Mouse (Mus musculus) adrenal gland (tissue): ENCODE measurements around the gene Zfp661.

Source experiments
- intact Hi-C: fragments of 180-260 bp; cut with DNase I; formaldehyde crosslinking; loops from one replicate; pipeline ENCODE4 v1.15.1; 2025

The Zfp661 gene

DNA sequence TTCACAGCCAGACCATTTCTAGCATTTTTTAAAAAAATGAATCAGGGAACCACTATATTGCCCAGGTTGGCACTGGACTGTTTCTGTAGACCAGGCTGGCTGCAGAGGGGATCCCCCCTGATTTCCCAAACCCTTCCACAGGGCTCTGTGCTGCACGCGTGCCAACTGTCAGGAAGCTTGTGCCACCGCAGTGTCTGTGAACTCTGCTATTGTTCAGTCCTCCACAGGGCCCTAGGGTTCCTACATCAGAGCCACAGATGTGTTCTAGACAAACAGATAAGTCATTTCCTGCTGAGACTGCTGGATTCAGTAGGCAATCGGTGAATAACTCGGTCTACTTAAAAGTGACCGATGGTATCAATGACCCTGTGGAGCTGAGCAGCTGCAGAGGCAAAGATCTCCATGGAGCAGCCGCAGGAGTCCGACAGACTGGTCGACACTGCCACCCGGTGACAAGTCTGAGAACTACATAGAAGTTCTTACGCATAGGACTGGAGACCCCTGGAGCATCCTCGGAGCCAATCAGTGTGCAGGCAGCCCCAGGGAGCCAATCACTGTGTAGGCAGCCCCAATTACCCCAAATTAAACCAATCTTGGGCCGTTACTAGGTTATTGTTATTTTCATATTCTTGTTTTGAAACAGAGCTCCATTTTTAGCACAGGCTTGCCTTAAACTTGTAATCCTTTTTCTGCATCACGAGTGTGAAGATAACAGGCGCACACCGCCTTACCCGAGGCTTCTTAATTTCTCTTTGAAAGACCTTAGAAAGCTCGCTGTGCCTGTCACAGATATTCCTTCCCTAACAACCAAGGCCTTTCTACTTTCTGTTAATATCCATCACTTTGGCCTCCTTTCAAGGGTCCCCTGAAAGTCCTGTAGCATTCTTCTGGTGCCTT lies 27.6 kb downstream of the Zfp661 start:
- intact Hi-C loops: loop anchor here (1.0 to 10.0 kb wide), 3 partner anchors 52 to 195 kb away; partner anchors contain the start of gene Adra2b

DNA sequence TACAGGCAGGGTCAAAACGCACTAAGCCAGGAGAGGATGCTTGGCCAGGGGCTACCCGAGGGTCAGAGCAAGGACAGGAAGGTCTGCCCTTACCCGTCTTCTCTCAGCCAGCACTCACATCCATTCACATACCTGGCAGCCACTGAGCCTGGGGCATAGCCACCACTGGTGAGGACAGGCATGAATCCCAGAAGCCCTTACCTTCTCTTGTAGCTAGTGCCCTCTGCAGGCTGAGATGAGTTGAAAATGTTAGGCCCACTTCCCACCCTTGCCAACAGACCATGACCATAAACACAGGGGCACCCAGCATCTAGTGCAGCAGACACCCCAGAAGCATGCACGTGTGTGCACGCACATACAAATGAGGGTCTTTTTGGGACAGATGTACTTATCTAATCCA lies 35.8 kb downstream of the Zfp661 start:
- intact Hi-C loops: loop anchor here (10.0 kb wide), 1 partner anchor 186 kb away; the partner anchor contains the start of gene Adra2b

DNA sequence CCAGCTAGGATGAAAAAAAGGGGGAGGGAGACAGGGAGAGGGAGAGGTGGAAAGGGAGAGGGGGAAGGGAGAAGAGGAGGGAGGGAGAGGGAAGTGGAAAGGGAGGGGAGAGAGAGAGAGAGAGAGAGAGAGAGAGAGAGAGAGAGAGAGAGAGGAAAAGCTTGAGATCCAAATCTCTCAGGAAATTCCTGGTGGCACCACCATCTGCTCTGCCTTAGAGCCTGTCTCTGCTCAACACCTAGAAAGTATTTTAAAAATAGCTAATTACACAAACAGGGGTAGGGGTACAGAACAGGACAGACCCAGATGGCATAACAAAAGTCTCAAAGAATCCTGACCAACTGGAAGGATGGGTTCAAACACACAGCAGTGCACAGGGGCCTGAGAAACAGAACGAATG lies 36.4 kb downstream of the Zfp661 start:
- intact Hi-C loops: loop anchor here (10.0 kb wide), 1 partner anchor 186 kb away; the partner anchor contains the start of gene Adra2b

DNA sequence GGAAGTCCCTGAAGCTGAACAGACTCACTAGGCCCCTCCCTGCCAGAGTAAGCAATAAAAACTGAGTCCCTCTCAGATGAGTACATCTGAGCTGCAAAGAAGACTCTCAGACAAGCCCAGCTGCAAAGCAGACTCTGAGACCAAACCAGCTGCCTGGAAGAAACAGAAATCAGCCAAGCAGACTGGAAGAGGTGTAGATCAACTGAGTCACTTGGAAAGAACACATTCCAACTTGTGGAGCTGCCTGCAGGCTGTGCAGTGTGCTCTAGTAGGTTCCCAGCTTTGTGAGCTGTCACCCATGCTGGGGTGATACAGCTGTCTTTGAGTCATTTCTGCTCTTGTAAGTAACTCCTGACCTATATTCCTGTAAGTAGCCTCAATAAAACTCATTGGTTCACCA lies 37.2 kb downstream of the Zfp661 start:
- intact Hi-C loops: loop anchor here (10.0 kb wide), 1 partner anchor 185 kb away; the partner anchor contains the start of gene Adra2b

DNA sequence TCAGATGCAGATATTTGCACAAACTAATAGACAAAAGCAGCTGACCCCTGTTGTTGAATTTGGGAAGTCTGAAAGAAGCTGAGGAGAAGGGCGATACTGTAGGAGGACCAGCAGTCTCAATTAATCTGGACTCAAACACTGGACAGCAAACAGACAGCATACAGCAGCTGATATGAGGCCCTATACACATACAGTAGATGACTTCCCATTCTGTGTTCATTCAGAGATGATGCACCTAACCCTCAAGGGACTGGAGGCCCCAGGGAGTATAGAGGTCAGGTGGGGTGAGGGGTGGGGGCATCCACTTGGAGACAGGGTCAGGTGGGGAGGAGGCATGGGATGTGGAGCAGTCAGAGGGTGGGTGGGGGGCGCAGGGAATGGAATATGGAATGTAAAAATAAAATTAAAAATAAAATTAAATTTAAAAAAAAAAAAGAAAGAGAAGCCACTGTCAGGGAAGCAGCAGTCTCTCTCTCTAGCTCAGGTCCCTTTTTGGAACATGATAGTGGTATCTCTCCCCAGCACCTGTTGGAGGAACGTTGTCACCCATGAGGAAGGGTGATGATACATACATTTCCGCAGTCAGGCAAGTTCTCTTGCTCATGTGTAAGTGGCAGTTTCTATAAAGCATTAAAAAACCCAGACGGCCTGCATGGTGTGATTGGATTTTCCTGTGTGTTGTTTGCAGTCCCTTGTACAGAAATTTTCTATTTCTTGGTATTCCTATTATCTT lies 38.4 kb downstream of the Zfp661 start:
- intact Hi-C loops: no loop called here

DNA sequence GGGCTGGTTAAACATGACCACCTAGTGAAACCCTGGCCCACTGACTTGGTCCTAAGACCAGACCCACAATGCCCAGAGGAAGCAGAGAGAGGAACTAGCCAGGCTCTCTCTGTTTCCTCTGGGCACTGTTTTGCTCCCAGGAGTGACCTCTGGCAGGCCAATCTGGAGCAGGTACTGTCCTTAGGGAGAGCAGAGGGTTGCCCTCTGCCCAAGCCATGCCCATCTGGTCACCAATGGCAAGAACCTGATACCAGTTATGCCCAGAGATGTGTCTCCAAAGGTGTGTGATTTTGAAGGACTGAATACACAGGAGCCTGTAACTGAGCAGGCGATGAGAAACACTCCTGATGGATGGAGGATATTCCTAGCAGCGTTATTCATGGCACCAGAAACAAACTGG lies 45.2 kb downstream of the Zfp661 start:
- intact Hi-C loops: no loop called here

DNA sequence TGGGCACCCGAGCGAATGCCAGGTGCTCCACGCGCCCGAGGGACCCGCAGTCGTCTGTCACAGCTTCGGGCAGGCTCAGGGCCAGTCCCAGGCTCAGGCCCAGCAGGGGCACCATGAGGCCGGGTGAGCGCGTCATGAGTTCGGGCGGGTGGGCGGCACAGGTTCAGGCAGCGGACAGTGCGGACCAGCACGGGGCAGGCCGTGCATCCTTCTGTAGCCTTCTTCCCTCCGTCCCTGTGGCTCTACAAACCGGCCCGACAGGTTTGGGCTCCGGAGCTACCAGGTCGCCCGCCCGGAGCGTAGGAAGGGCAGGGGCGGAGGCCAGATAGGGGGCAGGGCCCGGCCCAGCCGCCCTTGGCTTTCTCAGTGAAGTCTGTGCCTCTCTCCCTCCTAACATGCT lies 45.7 kb downstream of the Zfp661 start, which contains the start of gene Prom2:
Gene Prom2, minus strand, starts transcription at position 283 of the 400 bp plus-strand sequence.
- intact Hi-C loops: no loop called here

DNA sequence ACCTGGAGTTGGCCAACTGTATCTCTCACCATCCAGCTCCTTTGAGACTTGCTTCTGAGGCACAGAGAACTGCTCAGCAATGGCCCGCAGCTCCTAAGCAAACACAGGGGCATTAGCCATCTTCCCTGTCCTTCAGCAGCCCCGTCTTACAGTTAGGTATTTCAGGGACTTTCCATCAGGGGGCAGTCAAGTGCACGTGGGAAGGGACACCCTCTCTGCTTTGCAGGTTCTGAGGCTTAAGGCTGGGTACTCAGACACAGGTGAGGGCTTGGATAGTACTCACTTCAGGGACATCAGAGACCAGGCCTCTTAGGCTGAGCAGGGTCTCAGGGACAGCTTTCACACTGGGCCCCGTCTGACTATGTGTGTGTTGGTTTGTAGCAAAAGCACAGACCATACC lies 47.4 kb downstream of the Zfp661 start:
- intact Hi-C loops: no loop called here

DNA sequence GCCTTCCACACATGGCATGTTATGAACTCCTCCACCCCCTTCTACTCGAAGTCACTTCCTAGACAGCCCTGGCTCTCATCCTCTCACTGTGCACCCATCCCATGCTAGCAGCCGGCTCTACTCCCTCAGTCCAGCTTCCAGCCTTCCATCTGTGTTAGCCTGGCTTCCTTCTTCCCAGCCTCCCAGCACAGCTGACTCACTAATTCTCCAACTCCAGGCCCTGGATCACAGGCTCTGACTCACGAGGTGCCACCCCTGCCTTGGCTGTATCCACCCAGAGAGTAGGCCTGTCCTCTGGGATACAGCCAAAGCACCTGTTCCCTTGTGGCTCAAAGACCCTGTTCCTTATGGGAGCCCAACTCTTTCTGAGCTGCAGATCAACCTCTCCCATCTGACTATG lies 49.3 kb downstream of the Zfp661 start:
- intact Hi-C loops: no loop called here

DNA sequence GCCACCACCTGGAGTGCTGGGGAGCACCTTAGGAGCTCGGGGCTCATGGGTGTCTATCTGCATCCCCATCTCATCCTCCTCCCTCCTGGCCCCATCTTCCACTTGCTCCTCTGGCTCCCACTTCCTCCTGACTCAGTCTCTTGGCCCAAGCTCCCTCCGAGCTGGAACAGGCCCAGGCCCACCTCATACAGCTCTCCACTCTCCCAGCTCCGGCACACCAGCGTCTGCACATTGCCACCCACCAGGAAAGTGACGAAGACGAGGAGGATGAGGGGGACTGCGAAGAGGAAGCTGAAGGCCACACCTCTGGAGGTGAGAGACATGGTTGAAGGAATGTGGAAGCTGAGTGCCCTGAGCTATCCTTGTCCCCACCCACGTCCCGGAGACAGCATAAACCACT lies 51.5 kb downstream of the Zfp661 start:
- intact Hi-C loops: no loop called here

DNA sequence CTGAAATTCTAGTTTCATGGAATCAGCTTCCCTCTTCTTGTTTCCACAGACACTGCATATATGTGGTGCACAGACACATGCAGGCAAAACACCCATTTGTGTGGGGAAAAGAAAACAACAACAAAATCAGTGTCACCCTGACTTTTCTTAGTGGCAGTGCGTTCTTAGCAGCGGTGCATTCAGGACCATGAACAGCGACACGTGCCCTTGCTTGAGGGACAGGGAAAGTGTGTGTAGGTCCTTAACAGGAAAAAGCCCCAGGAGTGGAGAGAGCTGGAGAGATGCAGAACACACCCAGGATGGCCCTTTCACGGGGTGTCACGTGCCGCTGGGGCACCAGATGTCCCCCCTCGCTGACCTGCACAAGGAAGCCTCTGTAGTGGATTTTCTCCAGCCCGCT lies 54.5 kb downstream of the Zfp661 start:
- intact Hi-C loops: no loop called here

DNA sequence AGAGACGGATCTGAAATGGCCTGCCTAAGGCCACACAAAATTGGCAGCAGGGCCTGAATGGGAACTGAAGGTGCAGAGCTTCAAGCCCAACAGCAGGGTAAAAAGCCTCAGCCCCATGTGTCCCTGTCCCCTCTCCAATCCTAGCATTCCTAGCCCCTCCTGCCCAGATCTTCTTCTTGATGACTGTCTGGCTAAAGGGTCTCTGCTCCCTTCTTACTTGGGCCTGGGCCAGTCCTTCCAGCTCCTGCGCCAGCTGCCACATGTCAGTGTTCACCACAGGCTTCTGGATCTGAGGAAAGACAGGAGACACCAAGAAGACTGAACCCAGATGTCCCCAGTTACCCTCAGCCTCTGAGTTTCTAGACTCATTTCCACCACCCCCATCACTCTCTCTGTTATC lies 55.3 kb downstream of the Zfp661 start:
- intact Hi-C loops: no loop called here

DNA sequence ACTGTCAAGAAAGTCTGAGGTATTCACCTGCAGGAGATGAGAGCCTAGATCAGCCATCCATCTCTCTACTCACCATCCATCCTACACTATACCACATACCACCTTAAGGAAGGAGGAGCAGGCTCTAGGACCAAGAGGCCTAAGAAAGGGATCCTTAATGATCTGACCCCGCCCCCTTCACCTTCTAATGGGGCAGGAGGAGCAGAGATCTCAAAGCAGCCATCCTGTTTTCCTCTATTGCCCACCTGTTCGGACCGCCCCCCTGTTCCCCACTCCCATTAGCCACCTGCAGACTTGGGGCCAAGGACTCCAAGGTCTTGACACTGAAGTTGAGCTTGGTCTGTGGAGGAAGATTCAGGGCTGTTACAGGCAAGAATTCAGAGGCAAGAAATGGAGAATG lies 56.5 kb downstream of the Zfp661 start:
- intact Hi-C loops: no loop called here

DNA sequence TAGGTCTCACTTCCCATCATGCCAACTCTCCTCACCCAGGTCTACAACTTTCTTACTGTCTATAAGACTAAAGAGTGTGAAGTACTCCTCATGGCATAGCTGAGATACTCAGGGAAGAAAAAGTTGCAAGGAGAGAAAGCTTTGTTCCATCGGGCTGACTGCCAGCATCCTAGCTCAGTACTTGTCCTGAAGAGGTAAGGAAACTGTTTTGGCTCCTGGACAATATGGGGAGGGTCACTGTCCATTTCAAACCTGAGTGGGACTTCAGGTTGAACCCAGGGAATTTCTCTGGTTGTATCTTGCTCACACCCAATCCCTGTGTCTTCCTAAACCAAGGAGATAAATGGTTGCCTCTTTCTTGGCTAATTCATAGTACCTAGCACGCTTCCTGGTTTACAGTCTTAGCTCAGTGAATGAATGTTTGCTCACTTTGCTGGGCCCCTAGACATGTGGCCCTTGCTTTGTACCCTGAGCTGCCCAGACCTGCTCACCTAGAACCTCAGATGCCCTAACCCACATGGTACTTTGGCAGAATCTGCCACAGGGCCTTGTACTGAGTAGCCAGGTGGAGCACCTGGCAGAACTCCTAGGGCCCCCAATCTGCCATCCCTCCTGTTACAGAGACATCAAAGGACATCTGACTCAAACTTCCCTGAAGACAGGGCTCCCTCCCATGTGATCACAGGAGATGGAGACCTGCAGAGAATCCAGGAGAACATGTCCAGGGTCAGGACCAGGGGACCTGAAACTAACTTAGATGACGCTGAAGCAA lies 61.7 kb downstream of the Zfp661 start:
- intact Hi-C loops: no loop called here
